Mouse (Mus musculus): Measurements from ENCODE around the gene Il4i1.

DNA sequence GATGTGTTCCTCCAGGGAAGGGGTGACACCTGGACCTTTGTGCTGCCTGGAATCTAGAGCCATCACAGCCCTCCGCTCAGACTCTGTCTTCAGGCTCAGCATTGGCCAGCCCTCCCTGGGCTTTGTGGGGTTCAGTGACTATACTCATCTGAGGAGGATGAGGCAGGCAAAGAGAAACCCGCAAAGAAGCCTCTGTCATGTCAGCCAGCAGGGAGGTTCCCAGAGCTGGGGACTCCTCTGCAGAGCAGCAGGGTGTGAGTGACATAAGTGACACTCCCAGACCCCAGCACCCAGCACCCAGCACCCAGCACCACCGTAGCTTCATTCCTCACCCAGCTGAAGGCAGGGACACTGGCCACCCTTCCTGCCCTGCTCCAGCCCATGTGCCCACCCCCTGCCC, 26.7 kb upstream of the Il4i1 start:
- TF ChIP-seq CTCF (IDR thresholded peaks at IDR 0.05) (no peak), EP300 (IDR thresholded peaks at IDR 0.05) (no peak)
